Mouse (Mus musculus): ENCODE results near the gene Lyrm9.

GRCm38 (mm10) chr11:78879727-78880126, 53.3 kb downstream of the Lyrm9 start:
- TF ChIP-seq CTCF (IDR thresholded peaks at IDR 0.05; ENCODE audit: low read depth, low read length) (no peak), POLR2A (IDR thresholded peaks at IDR 0.05; ENCODE audit: insufficient read depth, low read length) (no peak), EP300 (IDR thresholded peaks at IDR 0.05; ENCODE audit: insufficient read depth, low read depth, low read length) (no peak)
